Mouse (Mus musculus) spleen, adult 12 weeks (tissue): ENCODE measurements around the gene Gm9513.

Experiments used
- DNase-seq: peaks from one replicate; pipeline ENCODE4 v3.0.0; 2022; ENCODE audit warnings: low spot score

The Gm9513 gene

DNA sequence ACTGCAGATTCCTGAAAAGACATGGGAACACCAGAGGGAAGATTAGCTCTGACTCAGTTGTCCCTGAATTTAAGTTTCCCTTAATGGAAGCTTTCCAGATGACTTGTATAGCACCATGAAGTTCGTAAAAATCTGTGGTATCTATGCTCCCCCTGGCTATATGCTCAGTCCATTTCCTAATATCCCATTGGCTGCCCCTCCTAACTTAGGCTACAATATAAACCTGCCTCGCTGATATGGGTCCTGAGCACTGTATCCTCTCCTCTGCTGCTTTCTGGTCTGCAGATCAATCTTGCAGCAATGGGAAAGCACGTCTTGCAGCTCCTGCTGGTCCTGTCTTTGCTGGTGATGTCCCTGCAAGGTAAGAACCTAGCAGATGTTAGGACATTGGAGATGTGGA, at the start of gene Gm9513:
Gene Gm9513, plus strand, starts transcription at position 301 of the 400 bp plus-strand sequence.
- DNase-seq, result no peak

DNA sequence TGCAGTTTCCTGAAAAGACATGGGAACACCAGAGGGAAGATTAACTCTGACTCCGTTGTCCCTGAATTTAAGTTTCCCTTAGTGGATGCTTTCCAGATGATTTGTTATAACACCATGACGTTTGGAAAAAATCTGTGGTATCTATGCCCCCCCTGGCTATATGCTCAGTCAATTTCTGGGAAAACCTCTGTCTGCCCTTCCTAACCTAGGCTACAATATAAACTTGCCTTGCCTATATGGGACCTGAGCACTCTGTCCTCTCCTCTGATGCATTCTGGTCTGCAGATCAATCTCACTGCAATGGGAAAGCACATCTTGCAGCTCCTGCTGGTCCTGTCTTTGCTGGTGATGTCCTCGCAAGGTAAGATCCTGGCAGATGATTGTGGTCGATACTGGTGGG, 43.9 kb upstream of the Gm9513 start, which contains the start of gene Gm7257:
Gene Gm7257, plus strand, starts transcription at position 301 of the 400 bp plus-strand sequence.
- no peak for DNase-seq

DNA sequence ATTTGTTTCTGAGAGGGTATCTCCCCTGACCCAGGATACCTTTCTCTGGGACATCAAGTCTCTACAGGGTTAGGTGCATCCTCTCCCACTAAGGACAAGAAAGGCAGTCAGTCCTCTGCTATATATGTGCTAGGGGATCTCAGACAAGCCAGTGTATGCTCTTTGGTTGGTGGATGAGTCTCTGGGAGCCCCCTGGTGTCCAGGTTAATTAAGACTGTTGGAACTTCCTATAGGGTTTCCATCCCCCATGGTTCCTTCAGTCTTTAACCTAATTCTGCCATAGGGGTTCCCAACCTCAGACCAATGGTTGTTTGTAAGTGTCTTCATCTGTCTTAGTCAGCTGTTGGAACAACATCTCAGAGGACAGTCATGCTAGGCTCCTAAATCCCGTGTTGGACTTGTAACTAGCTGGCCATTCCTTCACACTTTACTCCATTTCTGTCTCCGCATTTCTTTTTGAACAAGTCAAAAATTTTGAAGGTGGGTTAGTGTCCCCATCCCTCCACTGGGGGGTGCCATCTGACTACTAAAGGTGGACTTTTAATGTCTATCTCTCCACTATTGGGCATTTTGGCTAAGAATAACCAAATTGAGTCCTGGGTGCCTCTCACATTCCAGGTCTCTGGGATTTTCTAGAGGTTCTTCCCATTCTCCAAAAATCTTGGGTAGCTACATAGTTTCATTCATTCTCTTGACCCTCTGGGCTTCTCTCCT, 40.2 kb upstream of the Gm9513 start:
- no peak for DNase-seq

DNA sequence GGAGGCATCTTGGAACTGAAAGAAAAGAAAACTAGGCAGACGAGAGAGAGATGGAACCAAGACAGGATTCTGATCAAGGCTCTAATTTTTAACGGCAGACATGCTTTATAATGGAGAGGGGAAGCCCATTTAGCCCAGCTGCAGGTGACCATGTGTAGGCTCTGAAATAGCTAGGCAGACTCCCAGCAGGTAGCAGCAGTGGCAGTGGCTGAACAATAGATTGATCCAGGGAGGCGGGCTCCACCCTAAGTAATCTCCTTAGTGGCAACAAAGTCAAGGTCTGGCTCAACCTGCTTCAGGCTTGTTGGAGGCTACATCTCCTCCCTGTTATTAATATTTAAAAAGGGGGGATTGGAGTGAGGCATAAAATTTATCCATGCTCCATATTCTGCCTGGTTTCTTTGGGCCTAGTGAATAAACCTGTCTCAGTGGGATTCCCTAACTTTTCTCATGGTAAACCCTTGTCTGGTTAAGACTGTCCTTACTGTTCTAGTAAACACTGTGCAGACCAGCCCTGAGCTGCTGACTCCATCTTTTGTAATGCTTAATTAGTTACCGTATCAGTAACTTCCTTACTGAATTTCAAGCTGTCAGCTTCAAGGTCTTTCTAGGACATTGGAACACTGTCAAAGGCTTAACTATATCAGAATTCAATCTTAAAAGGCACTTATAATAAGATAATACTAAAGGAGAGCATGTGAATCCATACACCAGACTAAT, 19.2 kb downstream of the Gm9513 start:
- DNase-seq, result no peak

- no peak for DNase-seq
Measured at GRCm38 (mm10) chr9:36495824-36496223, 20.4 kb downstream of the Gm9513 start.

- DNase-seq, result no peak
Measured at GRCm38 (mm10) chr9:36504211-36504610, 28.8 kb downstream of the Gm9513 start.
